Mouse (Mus musculus) cerebellum, postnatal 14 days (tissue): ENCODE results near the gene Mettl24.
"Not testable (repeated sequence)": the region's sequence is repeated elsewhere in the genome, so short reads cannot be mapped to it uniquely, and the experiment has no call there.

Experiments
- DNase-seq, 2 experiments: peaks; one replicate each; pipeline ENCODE4 v3.0.0; 2021; ENCODE audit warnings: mixed read lengths in 2 of 2

The Mettl24 gene

GRCm38 (mm10) chr10:40740696-40741095 is 57.6 kb downstream of the Mettl24 start:
- DNase-seq: no peak

- no peak for DNase-seq
Observed at GRCm38 (mm10) chr10:40750293-40751047, 67.4 kb downstream of the Mettl24 start.

- DNase-seq: no peak
Observed at GRCm38 (mm10) chr10:40751157-40751556, 68.1 kb downstream of the Mettl24 start.

- DNase-seq: peak; percentile 47 to 55
Observed at GRCm38 (mm10) chr10:40753036-40753435, 70.0 kb downstream of the Mettl24 start.

- DNase-seq: no peak
Observed at GRCm38 (mm10) chr10:40758171-40759010, 75.3 kb downstream of the Mettl24 start.

- DNase-seq: not testable (repeated sequence)
Observed at GRCm38 (mm10) chr10:40759391-40760194, 76.5 kb downstream of the Mettl24 start.

GRCm38 (mm10) chr10:40760195-40761009 is 77.3 kb downstream of the Mettl24 start:
- DNase-seq: no peak

- DNase-seq: no peak
Observed at GRCm38 (mm10) chr10:40761010-40761752, 78.1 kb downstream of the Mettl24 start.

GRCm38 (mm10) chr10:40762624-40763023 is 79.5 kb downstream of the Mettl24 start:
- no peak for DNase-seq

GRCm38 (mm10) chr10:40763084-40763720 is 80.1 kb downstream of the Mettl24 start:
- DNase-seq: no peak

GRCm38 (mm10) chr10:40772266-40772665 is 89.2 kb downstream of the Mettl24 start:
- no peak for DNase-seq

- DNase-seq: no peak
Observed at GRCm38 (mm10) chr10:40775151-40775550, 92.1 kb downstream of the Mettl24 start.

- DNase-seq: no peak
Observed at GRCm38 (mm10) chr10:40775655-40776054, 92.6 kb downstream of the Mettl24 start.

GRCm38 (mm10) chr10:40777171-40777570 is 94.1 kb downstream of the Mettl24 start:
- no peak for DNase-seq

- DNase-seq: no peak
Observed at GRCm38 (mm10) chr10:40778472-40778871, 95.4 kb downstream of the Mettl24 start.

GRCm38 (mm10) chr10:40790406-40790805 is 107.3 kb downstream of the Mettl24 start:
- DNase-seq: no peak

GRCm38 (mm10) chr10:40792115-40792514 is 109.0 kb downstream of the Mettl24 start:
- no peak for DNase-seq

GRCm38 (mm10) chr10:40805221-40805620 is 122.1 kb downstream of the Mettl24 start:
- DNase-seq: no peak

- DNase-seq: no peak
Observed at GRCm38 (mm10) chr10:40806221-40806620, 123.1 kb downstream of the Mettl24 start.

- not testable (repeated sequence) for DNase-seq
Observed at GRCm38 (mm10) chr10:40809411-40809910, 126.4 kb downstream of the Mettl24 start.

- no peak for DNase-seq
Observed at GRCm38 (mm10) chr10:40813627-40814026, 130.5 kb downstream of the Mettl24 start.
